Mouse (Mus musculus): Measurements from ENCODE around the gene Slc8a1.

Slc8a1 gene

GRCm38 (mm10) chr17:81360571-81360970, 377.6 kb downstream of the Slc8a1 start:
- no peak for DNase-seq (ENCODE audit: low spot score in 2 of 2)

GRCm38 (mm10) chr17:81360032-81360431, 378.1 kb downstream of the Slc8a1 start:
- no peak for DNase-seq (ENCODE audit: low spot score in 2 of 2)

- no peak for DNase-seq (ENCODE audit: low spot score in 2 of 2)
These were observed 402.0 kb downstream of the Slc8a1 start for GRCm38 (mm10) chr17:81336024-81336754.

- no peak for DNase-seq (ENCODE audit: low spot score in 2 of 2)
These were observed 402.7 kb downstream of the Slc8a1 start for GRCm38 (mm10) chr17:81335526-81335925.

All from urinary bladder, adult 18-20 months (tissue).